12 mouse cellular contexts compared by ENCODE assay signal in the genomic region with DNA sequence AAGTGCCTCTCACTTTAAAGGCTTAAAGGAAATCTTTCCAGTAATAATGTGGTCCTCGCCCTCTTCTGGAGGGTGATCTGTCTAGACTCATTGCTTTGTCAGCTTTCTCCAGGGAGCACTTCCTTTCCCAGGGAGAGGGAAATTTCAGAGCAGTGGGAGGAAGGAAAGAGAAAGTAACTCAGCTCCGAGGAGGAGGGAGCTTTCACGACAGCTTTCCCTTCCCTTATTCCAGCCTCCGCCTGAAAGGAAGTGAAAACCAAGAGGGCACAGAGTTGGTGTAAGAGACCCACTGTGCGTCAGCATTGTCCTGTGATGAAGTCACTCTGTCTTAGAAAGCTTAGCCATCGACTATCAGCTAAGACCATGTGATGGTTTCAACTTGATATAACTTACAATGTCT. TPM values are rescaled to one million over a fixed set of nuclear protein-coding genes. Genes with fewer than 3 reads are reported as not detected.
DNase-seq lines count a peak whose midpoint lies in the region; ATAC-seq and TF ChIP-seq lines count a peak whose summit lies in the region.
"Had no signal": no experiment of that assay in that cellular context is flagged by ENCODE, and none has a peak within 500 bp of the region (broad histone marks: within the 10 kb centered on the region; RNA-seq: fewer than 3 reads in every experiment).

No protein-coding gene starts in this region.

- H3K4me2 ChIP-seq in intestine, embryonic 16.5 days (ENCODE audit: low read depth, low read length) = no peak overlapping the region

- no peak for TF ChIP-seq CTCF in kidney, adult 2 months (conservative IDR thresholded peaks at IDR 0.05; ENCODE audit: insufficient read depth, insufficient read length, low read depth, low read length)
- no peak for TF ChIP-seq CTCF in small intestine, adult 2 months (IDR thresholded peaks at IDR 0.05; ENCODE audit: extremely low read depth, insufficient read length, insufficient replicate concordance, low read depth, low read length)

- peaks cover 7% of the 10 kb centered on the region for H3K4me1 ChIP-seq in kidney, adult 2 months (ENCODE audit: control insufficient read depth, insufficient read depth, low read length)
- peaks cover 9% of the 10 kb centered on the region; the same call in 1 of the 2 replicates for H3K4me1 ChIP-seq in intestine, embryonic 16.5 days (ENCODE audit: control insufficient read depth, insufficient read depth, low read length)
- peaks cover 24% of the 10 kb centered on the region; the same call in 1 of the 2 replicates for H3K4me1 ChIP-seq in small intestine, adult 2 months (ENCODE audit: control insufficient read depth, insufficient read depth, insufficient read length, low read length)
- H3K4me1 ChIP-seq in hindbrain, embryonic 10.5 days (replicated peaks) = 0 out of 2 replicates have a peak, but pooled peaks cover 2% of the 10 kb centered on the region

- no peaks in the 10 kb centered on the region for H3K27me3 ChIP-seq in kidney, adult 2 months (replicated peaks; ENCODE audit: control insufficient read depth, insufficient read depth, low read length)
- no peaks in the 10 kb centered on the region for H3K27me3 ChIP-seq in intestine, embryonic 16.5 days (replicated peaks; ENCODE audit: control insufficient read depth, insufficient read depth, low read length)
- no peaks in the 10 kb centered on the region for H3K27me3 ChIP-seq in small intestine, adult 2 months (ENCODE audit: control insufficient read depth, insufficient read depth, low read length)
- no peaks in the 10 kb centered on the region for H3K27me3 ChIP-seq in hindbrain, embryonic 10.5 days (ENCODE audit: insufficient read depth, poor library complexity, severe bottlenecking)

- H3K27ac ChIP-seq in kidney, adult 2 months (ENCODE audit: insufficient read depth, low read depth, low read length) = peak overlapping the region; percentile 27; the same call in 1 of the 2 replicates
- H3K27ac ChIP-seq in intestine, embryonic 16.5 days (ENCODE audit: low read length) = peak overlapping the region; percentile 35
- peak overlapping the region; percentile 78 for H3K27ac ChIP-seq in small intestine, adult 2 months (ENCODE audit: insufficient read depth, low read depth, low read length)
- no peak overlapping the region for H3K27ac ChIP-seq in hindbrain, embryonic 10.5 days
- H3K27ac ChIP-seq: macrophage had no signal

- 32% methylated on average over 6 of the region's 6 CpGs for WGBS in kidney, adult 2 months
- WGBS in intestine, embryonic 16.5 days = 32% methylated on average over 6 of the region's 6 CpGs
- 19% methylated on average over 6 of the region's 6 CpGs for WGBS in small intestine, adult 2 months
- WGBS in hindbrain, embryonic 10.5 days = 64% methylated on average over 6 of the region's 6 CpGs

- H3K9me3 ChIP-seq in intestine, embryonic 16.5 days (ENCODE audit: control insufficient read depth, low read length) = no peaks in the 10 kb centered on the region
- H3K9me3 ChIP-seq in hindbrain, embryonic 10.5 days = no peaks in the 10 kb centered on the region

- peak; percentile 62 for DNase-seq in kidney, adult 2 months
- no peak for DNase-seq in kidney, adult 11 months
- DNase-seq in heart, adult 18-20 months = peak; percentile 48 to 75
- no peak for DNase-seq in urinary bladder, postnatal 14 days (ENCODE audit: low spot score)
- DNase-seq in left cerebral cortex, adult 8-10 months (ENCODE audit: low spot score in 2 of 2) = no peak
- DNase-seq in hindbrain, embryonic 10.5 days (ENCODE audit: low spot score) = no peak

- H3K36me3 ChIP-seq in kidney, adult 2 months (ENCODE audit: control insufficient read depth, insufficient read depth, low read length) = no peaks in the 10 kb centered on the region
- no peaks in the 10 kb centered on the region for H3K36me3 ChIP-seq in intestine, embryonic 16.5 days (ENCODE audit: control insufficient read depth, insufficient read depth, low read length)
- no peaks in the 10 kb centered on the region for H3K36me3 ChIP-seq in small intestine, adult 2 months (ENCODE audit: control insufficient read depth, insufficient read depth, low read length)
- no peaks in the 10 kb centered on the region for H3K36me3 ChIP-seq in hindbrain, embryonic 10.5 days

- peak; percentile 60 for ATAC-seq in intestine, embryonic 16.5 days
- ATAC-seq: activated CD4-positive, CD25-positive, alpha-beta regulatory T cell, adult 4 months; forebrain, embryonic 16.5 days had no signal

- TF ChIP-seq POLR2A in kidney, adult 2 months (IDR thresholded peaks at IDR 0.05; ENCODE audit: low read depth, low read length) = no peak
- no peak for TF ChIP-seq POLR2A in small intestine, adult 2 months (IDR thresholded peaks at IDR 0.05; ENCODE audit: low read depth, low read length)

- H3K9ac ChIP-seq in intestine, embryonic 16.5 days (ENCODE audit: low read depth, low read length) = peak overlapping the region; percentile 48

- H3K4me3 ChIP-seq in kidney, adult 2 months (ENCODE audit: insufficient read depth, low read depth, low read length) = no peak overlapping the region
- H3K4me3 ChIP-seq in intestine, embryonic 16.5 days (ENCODE audit: low read length) = peak overlapping the region; percentile 15; the same call in 1 of the 2 replicates
- no peak overlapping the region for H3K4me3 ChIP-seq in small intestine, adult 2 months (ENCODE audit: low read depth, low read length)
- no peak overlapping the region for H3K4me3 ChIP-seq in hindbrain, embryonic 10.5 days

RNA-seq across cellular contexts. Expression of gene Il33, which starts 15.3 kb away (rescaled TPM):
- polyA plus RNA-seq in kidney, adult 2 months (2012; rRNA removed) = 5.6 and 8.2 TPM in 2 replicates
- total RNA-seq in heart, adult 18-20 months (2021) = 1 to 10 TPM; 4.9 to 8.3 TPM
- 15.9 and 17.4 TPM in 2 replicates for polyA plus RNA-seq in intestine, embryonic 16.5 days (2015; fragmentation: Nextera tagmentation; extraction: Ambion mirVana)
- polyA plus RNA-seq in small intestine, adult 2 months (2012; rRNA removed) = 6.7 and 9.0 TPM in 2 replicates
- total RNA-seq in left cerebral cortex, adult 8-10 months (2022) = 100 to 1,000 TPM in 3 of 4 experiments, 10 to 100 TPM in 1; 97.9 to 105 (median 103) TPM
- polyA plus RNA-seq in hindbrain, embryonic 10.5 days (2016; fragmentation: Nextera tagmentation; extraction: Ambion mirVana) = 0.66 and 0.84 TPM in 2 replicates
- total RNA-seq: neutrophil, adult 5-6 weeks had no signal
- polyA plus RNA-seq: activated CD4-positive, CD25-positive, alpha-beta regulatory T cell, adult 4 months; macrophage had no signal

Comparison
In these comparisons a context has a peak if more than half of its experiments do, and no peak if none do; other contexts are left out.
1. DNase-seq: peak in kidney, adult 2 months (single experiment) and heart, adult 18-20 months (2 of 2); none in kidney, adult 11 months (single experiment), urinary bladder, postnatal 14 days (single experiment), left cerebral cortex, adult 8-10 months (0 of 2) and hindbrain, embryonic 10.5 days (single experiment).